Mouse (Mus musculus) layer of hippocampus, adult 2 months (tissue): ENCODE data around the gene Arih2. TPM values are rescaled to one million over a fixed set of nuclear protein-coding genes. Genes with fewer than 3 reads are reported as not detected.
A peak's percentile ranks its signal among the peaks of the same experiment; 100 is the strongest.
"Not testable (repeated sequence)": the region's sequence is repeated elsewhere in the genome, so short reads cannot be mapped to it uniquely, and the experiment has no call there.

Experiments
- DNase-seq, 2 experiments: peaks; one replicate each; pipeline ENCODE4 v3.0.0; 2022; ENCODE audit warnings: low spot score in 2 of 2
- H3K27ac ChIP-seq: fragments of 200-600 bp; 2 replicates; pipeline ENCODE4 v1.8.1; 2022
- H3K4me3 ChIP-seq: fragments of 200-600 bp; 2 replicates; pipeline ENCODE4 v1.8.1; 2022; ENCODE audit warnings: mild to moderate bottlenecking
- CTCF ChIP-seq: fragments of 200-600 bp; conservative IDR thresholded peaks from 2 replicates; pipeline ENCODE4 v1.8.1; 2022; ENCODE audit warnings: antibody characterized with exemption, mild to moderate bottlenecking, moderate library complexity
- total RNA-seq, 2 experiments: library from RNA; stranded (reverse); gene quantifications; 2 replicates each; pipeline ENCODE4 v1.2.3; 2021

The Arih2 gene
- total RNA-seq, 2 experiments from 2014 or later: 50.2 to 57.3 TPM

GRCm38 (mm10) chr9:108633846-108634245 lies 15.3 kb downstream of the Arih2 start:
- H3K27ac ChIP-seq: no peak overlapping the region; the same call in 1 of the 2 replicates
- H3K4me3 ChIP-seq: no peak overlapping the region
- DNase-seq: peak in 1 of 2 experiments; percentile 20
- TF ChIP-seq CTCF: no peak

GRCm38 (mm10) chr9:108632375-108632774 lies 16.8 kb downstream of the Arih2 start:
- Histone ChIP-seq H3K27ac (no peak overlapping the region), H3K4me3 (no peak overlapping the region)
- DNase-seq: no peak
- TF ChIP-seq CTCF: no peak

- no peak for TF ChIP-seq CTCF
- DNase-seq: no peak
- H3K4me3 ChIP-seq: no peak overlapping the region
- H3K27ac ChIP-seq: no peak overlapping the region
Observed at GRCm38 (mm10) chr9:108631631-108632256, 17.4 kb downstream of the Arih2 start.

DNA sequence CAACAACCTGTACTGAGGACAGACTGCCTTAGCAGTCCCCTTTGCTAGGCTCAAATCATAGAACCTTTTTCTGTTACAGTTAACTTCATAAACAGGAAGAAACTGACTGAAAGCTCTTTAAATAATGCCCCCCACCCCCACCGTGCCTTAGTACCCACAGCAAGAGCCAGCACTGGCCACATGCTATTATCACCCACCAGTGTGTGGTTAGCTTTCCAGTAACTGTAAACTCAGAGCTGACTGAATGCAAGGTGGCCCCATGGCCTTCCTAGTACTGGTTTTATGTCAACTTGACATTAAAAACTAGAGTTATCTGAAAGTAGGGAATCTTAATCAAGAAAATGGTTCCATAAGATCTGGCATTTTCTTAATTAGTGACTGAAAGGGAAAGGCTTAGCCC lies 18.5 kb downstream of the Arih2 start:
- no peak overlapping the region for H3K4me3 ChIP-seq
- H3K27ac ChIP-seq: no peak overlapping the region
- no peak for DNase-seq
- no peak for TF ChIP-seq CTCF

DNA sequence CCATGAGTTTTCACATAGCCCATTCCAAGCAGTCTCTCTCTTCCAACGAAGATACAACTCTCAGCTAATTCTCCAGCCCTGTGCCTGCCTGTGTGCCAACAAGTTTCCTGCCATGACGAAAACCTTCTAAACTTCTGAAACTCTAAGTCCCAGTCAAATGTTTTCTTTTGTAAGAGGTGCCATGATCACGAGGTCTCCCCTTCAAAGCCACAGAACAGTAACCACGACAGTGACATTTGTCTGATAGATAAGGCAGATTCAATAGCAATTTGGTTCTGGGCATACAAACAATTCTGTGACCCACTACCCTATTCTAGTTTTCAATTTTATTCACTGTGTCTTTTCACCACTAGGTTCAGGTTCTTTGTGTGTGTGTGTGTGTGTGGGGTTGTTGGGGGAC lies 21.0 kb downstream of the Arih2 start:
- no peak for DNase-seq
- TF ChIP-seq CTCF: no peak
- H3K4me3 ChIP-seq: no peak overlapping the region

GRCm38 (mm10) chr9:108626498-108626897 lies 22.7 kb downstream of the Arih2 start:
- no peak for TF ChIP-seq CTCF
- Histone ChIP-seq H3K27ac (no peak overlapping the region), H3K4me3 (no peak overlapping the region)
- no peak for DNase-seq

More for the DNA sequence above, 21.0 kb downstream of the Arih2 start:
- no peak overlapping the region for H3K27ac ChIP-seq

DNA sequence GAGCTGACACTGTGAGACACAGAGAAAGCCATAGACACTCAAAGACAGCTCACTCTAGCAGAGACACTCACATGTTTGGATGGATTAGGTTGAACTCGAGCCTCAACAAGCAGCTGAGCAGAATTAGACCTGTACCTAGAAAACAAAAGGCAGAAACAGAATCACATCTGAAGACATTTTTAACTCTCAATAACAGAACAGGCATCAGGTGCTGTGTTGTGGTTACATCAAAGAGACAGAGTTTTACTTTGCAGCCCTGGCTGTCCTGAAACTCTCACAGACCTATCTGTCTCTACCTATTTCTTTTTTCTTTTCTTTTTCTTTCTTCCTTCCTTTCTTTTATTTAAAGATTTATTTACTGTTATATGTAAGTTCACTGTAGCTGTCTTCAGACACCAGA lies 31.9 kb downstream of the Arih2 start:
- peak; percentile 32 for TF ChIP-seq CTCF
- Histone ChIP-seq H3K27ac (no peak overlapping the region), H3K4me3 (no peak overlapping the region)
- no peak for DNase-seq

DNA sequence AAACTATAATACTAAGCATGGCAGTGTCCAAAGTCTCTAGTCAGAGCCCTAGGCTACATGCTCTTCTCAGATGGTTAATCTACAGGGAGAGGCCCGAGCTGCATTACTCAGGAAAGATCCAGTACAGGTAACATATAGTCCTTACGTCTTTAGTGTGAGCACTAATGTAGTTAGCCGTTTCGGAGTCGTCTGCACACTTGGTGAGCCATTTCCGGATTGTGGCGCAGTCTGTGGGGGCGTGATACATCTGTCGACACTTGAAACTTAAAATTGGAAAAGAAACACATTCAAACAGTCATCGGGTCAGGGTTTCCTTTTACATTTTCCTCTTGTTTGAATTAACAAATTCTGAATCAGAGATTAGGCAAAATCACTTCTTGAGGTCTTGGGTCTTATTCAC lies 37.7 kb downstream of the Arih2 start:
- DNase-seq: no peak
- TF ChIP-seq CTCF: no peak
- H3K4me3 ChIP-seq: no peak overlapping the region
- no peak overlapping the region for H3K27ac ChIP-seq

GRCm38 (mm10) chr9:108608889-108609288 lies 40.3 kb downstream of the Arih2 start:
- TF ChIP-seq CTCF: no peak
- H3K4me3 ChIP-seq: no peak overlapping the region
- no peak for DNase-seq

GRCm38 (mm10) chr9:108607929-108608328 lies 41.3 kb downstream of the Arih2 start:
- not testable (repeated sequence) for DNase-seq, H3K27ac ChIP-seq, H3K4me3 ChIP-seq

More at GRCm38 (mm10) chr9:108608889-108609288, 40.3 kb downstream of the Arih2 start:
- H3K27ac ChIP-seq: no peak overlapping the region

- no peak for TF ChIP-seq CTCF
- DNase-seq: no peak
- no peak overlapping the region for H3K4me3 ChIP-seq
- no peak overlapping the region for H3K27ac ChIP-seq
Observed at GRCm38 (mm10) chr9:108601986-108602385, 47.2 kb downstream of the Arih2 start.

DNA sequence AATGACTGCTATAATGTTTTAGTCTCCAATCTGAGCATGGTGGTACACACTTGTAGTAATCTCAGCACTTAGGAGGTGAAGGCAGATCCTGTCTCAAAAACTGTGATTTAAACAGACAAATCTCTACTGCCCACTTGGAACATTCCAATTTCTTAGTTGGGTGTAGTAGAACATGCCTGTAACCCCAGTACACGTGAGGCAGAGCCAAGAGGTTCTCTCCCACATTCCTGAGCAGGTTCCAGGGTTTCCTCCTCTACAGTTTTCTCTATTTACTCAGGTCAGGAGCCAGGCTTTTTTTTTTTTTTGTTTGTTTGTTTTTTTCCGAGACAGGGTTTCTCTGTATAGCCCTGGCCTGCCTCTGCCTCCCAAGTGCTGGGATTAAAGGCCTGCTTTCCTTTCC lies 49.2 kb downstream of the Arih2 start:
- no peak for TF ChIP-seq CTCF
- no peak for DNase-seq
- Histone ChIP-seq H3K27ac (no peak overlapping the region), H3K4me3 (no peak overlapping the region)

DNA sequence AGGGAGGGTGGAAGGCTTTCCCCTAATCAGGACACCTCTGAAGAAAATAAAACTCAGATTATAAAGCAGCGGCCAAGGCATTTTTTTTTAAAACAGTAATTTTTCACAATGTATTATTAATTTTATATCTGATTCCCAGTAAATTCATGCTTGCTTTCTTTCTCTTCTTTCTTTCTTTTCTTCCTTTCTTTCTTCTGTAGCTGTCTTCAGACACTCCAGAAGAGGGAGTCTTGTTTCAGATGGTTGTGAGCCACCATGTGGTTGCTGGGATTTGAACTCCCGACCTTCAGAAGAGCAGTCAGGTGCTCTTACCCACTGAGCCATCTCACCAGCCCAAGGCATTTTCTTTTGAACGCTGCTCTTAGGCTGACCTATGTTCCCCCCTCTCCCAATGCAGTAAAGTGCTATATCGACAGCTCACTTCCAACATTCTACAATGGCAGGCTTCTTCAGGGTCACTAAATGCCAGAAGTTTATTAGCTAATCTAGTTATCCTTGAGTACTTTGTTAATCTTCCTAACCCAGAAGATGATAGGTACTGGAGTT lies 50.1 kb downstream of the Arih2 start:
- TF ChIP-seq CTCF: no peak
- Histone ChIP-seq H3K4me3 (no peak overlapping the region), H3K27ac (no peak overlapping the region)
- DNase-seq: no peak
